Mouse (Mus musculus): ENCODE results near the gene Kdelc1. TPM values are rescaled to one million over a fixed set of nuclear protein-coding genes. Genes with fewer than 3 reads are reported as not detected.

Kdelc1 gene
- total RNA-seq (2021), result 10 to 100 TPM; 11.1 to 11.4 TPM
- long read RNA-seq, experiment 1, transcript Kdelc1-202 (10 exons, 2,359 nt), result major isoform, 5 of 9 reads
- long read RNA-seq, experiment 1, partial matches to known transcripts, result 0 of 9 reads
- long read RNA-seq, experiment 1, other reads (novel, unspliced or antisense), result 0 of 9 reads
- long read RNA-seq, experiment 2, transcript Kdelc1-203 (9 exons, 2,085 nt), result minor isoform, 5 of 17 reads
- long read RNA-seq, experiment 2, transcript Kdelc1-202 (10 exons, 2,359 nt), result major isoform, 7 of 17 reads
- long read RNA-seq, experiment 2, partial matches to known transcripts, result 2 of 17 reads
- long read RNA-seq, experiment 2, other reads (novel, unspliced or antisense), result 3 of 17 reads

DNA sequence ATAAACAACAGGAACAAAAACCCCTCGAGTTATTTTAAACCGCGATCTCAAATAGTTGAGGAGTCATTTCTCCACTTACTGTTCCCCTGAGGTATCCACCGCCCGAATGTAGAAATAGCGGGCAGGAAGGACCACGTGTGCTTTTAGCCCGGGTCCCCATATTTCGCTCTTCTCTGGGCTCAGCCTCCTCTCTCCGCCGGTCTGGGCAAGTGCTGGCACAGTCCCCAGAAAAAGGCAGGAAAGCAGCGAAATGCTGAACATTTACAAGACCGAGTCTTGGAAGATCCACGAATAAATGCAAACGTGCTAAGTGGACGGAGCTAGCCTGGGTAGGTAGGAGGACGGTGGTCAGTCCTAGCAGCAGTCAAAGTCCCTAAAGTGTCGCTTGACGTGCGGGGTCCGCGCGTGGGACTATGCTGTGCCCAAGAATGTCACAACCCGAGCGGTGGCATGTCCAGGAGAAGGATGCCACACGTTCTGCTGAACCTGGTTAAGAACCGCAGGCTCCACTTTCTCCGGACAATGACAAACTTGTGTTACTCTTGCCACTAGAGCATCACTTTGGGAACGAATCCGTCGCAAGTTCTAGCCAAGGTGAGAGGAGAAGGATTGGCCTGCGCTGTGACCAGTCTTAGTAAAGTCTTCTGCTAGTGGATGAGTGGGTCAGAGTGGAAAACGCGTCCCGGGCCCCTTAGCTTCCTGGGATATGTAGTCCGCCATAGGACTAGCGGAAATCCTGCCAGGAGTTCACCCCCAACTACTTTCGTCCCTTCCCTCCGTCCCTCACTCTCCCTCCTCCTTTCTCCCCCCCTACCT is at the start of gene Kdelc1, which contains the start of gene Bivm:
TSS of gene Kdelc1 (minus strand) at position 570 of the 816 bp plus-strand sequence.
TSS of gene Bivm (plus strand) at position 719 of the 816 bp plus-strand sequence.
- DNase-seq (ENCODE audit: low spot score in 2 of 2), result peak; percentile 81 to 96

DNA sequence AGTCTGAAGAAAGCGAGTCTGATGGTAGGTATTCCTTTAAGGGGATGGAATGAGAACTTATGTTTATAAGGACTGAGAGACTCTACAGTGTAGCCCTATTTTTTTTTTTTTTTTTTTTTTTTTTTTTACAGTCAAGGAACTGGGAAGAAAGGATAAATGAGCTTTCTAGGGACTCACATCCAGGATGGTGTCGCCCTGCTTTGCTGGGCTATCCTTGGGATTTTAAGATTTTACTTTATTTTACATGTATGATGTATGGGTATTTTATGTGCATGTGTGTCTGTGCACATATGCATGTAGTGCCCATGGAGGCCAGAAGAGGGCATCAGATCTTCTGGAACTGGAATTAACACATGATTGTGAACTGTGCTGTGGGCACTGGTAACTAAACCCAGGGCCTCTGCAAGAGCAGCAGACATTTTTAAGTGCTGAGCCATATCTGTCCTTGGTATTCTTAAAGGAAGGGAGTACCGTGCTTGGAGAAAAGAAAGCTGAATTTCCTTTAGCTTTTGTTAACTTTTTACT is 49.3 kb upstream of the Kdelc1 start:
- no peak for DNase-seq (ENCODE audit: low spot score in 2 of 2)

- no peak for DNase-seq (ENCODE audit: low spot score in 2 of 2)
Observed at GRCm38 (mm10) chr1:44162389-44162788, 43.8 kb upstream of the Kdelc1 start.

DNA sequence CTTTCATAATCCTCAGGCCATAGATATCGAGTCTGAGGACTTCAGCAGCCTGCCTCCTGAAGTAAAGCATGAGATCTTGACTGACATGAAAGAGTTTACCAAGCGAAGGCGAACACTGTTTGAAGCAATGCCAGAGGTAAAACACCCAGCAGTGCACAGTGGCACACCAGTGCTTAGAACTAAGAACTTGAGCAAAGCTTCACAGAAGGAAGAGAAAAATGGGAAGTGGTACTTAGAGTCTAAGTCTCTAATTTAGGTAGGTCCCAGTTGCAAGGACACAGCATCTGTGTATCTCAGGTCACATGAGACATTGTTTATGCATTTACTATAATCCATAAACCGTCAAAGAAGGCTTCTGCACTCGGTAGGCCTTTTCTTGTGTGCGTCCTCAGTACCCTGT is 43.2 kb upstream of the Kdelc1 start:
- no peak for DNase-seq (ENCODE audit: low spot score in 2 of 2)

DNA sequence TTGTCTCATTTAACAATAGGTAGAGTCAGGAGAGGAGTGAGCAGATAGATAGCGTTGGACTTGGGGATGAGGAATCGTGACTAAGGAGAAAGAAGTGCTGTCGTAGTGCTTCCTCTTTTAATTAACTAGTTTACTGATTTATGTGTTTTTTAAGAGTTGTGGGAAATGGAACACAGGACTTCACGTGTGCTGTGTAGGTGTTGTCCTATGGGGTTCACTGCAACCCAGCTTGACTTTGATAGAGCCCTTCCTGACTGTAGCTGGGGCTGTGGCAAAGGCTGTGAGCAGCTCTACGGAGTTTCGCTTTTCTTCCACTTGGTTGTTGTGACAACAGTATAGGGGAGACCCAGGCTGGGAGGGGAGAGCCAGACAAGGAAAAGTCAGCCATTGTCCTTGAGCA is 39.7 kb upstream of the Kdelc1 start:
- no peak for DNase-seq (ENCODE audit: low spot score in 2 of 2)

- DNase-seq (ENCODE audit: low spot score in 2 of 2), result no peak
Observed at GRCm38 (mm10) chr1:44155287-44155686, 36.7 kb upstream of the Kdelc1 start.

GRCm38 (mm10) chr1:44148706-44149105 is 30.1 kb upstream of the Kdelc1 start:
- DNase-seq (ENCODE audit: low spot score in 2 of 2), result no peak

DNA sequence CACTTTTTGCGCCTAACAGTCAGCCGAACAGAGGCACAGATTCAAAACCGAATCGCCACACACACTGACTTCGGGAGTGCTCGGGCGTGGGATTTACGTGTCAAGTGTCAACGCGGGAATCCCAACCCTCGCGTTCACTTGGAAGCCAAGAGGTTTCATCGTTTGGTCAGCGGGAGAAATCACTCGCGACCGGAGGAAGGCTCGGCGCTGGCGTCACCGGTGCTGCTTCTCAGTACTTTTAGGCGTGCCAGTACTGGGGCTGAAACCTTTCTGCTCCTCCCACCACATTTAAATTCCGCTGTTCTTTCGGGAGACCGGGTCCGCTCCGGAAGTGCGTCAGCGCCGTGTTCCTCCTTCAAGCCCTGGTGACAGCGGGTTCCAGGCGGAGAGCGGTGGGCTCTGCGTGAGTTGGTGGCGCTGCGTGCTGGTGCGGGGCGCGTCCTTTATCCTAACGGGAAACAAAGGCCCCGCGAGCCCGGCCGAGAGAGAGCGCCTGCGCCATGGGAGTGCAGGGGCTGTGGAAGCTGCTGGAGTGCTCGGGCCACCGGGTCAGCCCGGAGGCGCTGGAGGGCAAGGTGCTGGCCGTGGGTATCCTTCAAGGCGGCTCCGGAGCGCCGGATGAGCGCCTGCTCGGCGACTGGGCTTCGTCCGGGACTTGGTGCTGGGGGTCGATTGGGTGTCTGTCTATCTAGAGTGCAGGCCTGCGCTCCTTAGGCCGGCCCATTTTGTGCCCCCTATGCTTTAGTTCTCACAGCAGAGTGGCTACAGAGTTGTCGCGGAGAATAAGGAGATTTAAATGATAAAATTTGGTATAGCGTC is 29.2 kb upstream of the Kdelc1 start, which contains the start of gene Ercc5:
TSS of gene Ercc5 (plus strand) at position 182 of the 819 bp plus-strand sequence.
- peak; percentile 82 to 91 for DNase-seq (ENCODE audit: low spot score in 2 of 2)

GRCm38 (mm10) chr1:44142747-44143146 is 24.1 kb upstream of the Kdelc1 start:
- no peak for DNase-seq (ENCODE audit: low spot score in 2 of 2)

DNA sequence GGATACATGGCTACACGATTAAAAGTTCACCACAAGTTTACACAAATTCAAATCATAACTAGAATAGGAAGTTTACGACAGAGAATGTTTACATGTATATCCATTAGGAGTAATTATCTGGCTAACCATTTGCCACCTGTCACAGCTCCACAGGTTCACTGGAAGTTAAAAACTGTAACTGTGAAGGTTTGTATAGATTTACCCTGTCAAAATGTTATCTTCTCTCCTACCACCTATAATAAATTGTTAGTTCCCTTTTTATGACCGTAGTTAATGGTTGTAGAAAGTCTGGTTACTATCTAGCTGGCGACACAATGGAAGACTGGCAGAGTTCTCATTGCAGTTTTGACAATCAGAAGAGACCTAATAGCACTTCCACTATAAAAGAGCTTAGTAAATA is 21.6 kb upstream of the Kdelc1 start:
- no peak for DNase-seq (ENCODE audit: low spot score in 2 of 2)

GRCm38 (mm10) chr1:44129929-44130581 is 11.4 kb upstream of the Kdelc1 start:
- no peak for DNase-seq (ENCODE audit: low spot score in 2 of 2)

- no peak for DNase-seq (ENCODE audit: low spot score in 2 of 2)
Observed at GRCm38 (mm10) chr1:44125590-44125989, 7.0 kb upstream of the Kdelc1 start.

DNA sequence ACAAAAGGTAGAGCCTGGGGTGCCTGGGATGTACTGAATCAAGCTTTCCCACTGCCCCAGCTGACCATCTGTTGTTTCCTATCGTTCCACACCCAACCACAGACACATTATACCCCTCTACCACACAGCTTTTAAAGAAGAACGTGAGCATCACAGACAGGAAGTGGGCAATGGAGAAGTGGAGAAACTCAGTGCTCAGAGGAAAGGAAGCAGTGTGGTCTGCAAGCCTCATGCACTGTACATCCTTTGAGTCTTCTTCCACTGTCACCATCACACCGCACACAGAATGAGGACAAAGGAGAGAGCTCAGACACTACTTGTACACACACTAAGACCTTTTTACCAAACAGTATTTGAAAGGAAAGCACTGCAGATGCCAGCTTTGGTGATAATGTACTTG is 3.6 kb upstream of the Kdelc1 start:
- no peak for DNase-seq (ENCODE audit: low spot score in 2 of 2)

- no peak for DNase-seq (ENCODE audit: low spot score in 2 of 2)
Observed at GRCm38 (mm10) chr1:44120074-44120406, 1.4 kb upstream of the Kdelc1 start.

- DNase-seq (ENCODE audit: low spot score in 2 of 2), result peak; percentile 75 to 84
Observed at GRCm38 (mm10) chr1:44119201-44120073, 829 bp upstream of the Kdelc1 start.

- no peak for DNase-seq (ENCODE audit: low spot score in 2 of 2)
Observed at GRCm38 (mm10) chr1:44117571-44117970, 1.0 kb downstream of the Kdelc1 start.

DNA sequence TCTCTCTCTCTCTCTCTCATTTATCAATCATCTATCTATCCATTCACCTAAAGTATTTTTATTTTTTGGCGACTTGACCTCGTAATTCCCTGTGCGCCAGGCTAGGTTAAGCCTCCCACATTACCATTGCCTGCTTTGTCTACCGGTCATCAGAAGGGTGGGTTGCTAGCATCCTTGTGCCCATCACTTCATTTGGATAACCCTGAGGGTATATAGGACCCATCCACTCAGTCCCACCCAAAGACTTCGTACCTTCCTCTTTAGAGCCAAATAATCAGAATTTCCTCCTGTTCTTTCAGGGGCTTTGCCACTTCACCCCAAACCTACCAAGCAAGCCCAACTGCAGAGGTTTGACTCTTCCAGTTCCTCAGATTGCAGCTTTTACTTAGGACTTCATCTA is 15.7 kb downstream of the Kdelc1 start:
- no peak for DNase-seq (ENCODE audit: low spot score in 2 of 2)

DNA sequence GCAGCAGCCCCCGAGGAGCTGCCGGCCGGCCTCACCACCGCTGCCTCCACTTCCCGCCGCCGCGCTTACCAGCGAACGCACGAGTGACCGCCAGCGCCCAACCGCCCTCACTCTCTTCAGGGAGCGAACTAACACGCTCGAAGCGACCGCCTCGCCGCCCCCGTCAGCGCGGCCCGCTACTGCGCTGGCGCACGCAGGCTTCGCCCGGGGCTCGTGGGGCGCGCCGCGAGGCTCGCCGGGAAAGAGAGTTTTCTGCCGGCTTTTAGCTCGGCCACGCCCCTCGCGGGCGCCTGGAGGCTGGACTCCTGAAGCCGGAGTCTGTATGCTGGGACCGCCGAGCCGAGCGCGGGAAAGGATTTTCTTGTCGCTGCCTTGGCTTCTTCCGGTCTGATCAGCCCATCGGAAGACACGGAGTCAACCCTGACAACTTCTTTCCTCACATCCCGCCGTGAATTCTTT is 16.3 kb downstream of the Kdelc1 start, which contains the start of gene Tex30:
TSS of gene Tex30 (minus strand) at position 183 of the 459 bp plus-strand sequence.
- peak; percentile 89 to 95 for DNase-seq (ENCODE audit: low spot score in 2 of 2)

GRCm38 (mm10) chr1:44101448-44102225 is 17.0 kb downstream of the Kdelc1 start:
- DNase-seq (ENCODE audit: low spot score in 2 of 2), result peak; percentile 22
